Mouse (Mus musculus) urinary bladder, postnatal 14 days (tissue): Measurements from ENCODE around the gene Eml4.

Experiments used
- DNase-seq: peaks from one replicate; pipeline ENCODE4 v3.0.0; 2021; ENCODE audit warnings: low spot score

The Eml4 gene

DNA sequence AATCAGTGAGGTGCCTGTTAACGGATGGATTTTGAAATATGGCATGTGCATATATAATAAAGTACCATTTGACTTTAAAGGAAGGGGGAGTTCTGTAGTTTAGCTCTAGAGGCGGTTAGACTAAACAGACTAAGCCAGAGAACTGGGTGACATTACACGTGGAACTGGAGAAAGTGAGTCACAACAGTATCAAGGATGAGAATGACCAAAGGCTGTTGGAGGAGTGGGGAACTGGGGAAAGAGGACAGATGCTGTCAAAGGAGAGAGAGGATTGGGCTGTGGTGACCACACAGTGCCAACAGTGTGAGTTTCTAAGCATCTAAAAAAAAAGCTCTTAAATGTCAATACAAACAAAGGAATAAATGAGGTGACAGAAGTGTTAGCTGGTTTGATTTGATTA lies 29.1 kb downstream of the Eml4 start:
- no peak for DNase-seq

DNA sequence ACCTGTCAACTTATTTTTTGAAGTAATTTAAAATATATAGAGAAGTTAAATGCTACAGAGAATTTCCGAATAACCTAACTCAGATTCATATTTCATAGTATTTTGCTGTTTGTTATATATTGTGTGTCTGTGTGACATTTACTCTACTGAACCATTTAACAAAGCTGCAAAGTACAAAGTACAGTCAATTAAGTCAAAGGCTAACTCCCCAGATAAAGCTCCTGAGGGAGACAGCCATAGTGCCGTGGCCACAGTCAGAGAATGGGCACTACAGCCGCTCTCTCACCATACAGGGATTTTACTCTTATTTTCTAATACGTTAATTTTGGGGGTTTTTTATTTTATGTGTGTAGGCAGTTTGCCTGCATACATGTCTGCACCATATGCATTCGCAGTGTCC lies 32.0 kb downstream of the Eml4 start:
- DNase-seq, result no peak

DNA sequence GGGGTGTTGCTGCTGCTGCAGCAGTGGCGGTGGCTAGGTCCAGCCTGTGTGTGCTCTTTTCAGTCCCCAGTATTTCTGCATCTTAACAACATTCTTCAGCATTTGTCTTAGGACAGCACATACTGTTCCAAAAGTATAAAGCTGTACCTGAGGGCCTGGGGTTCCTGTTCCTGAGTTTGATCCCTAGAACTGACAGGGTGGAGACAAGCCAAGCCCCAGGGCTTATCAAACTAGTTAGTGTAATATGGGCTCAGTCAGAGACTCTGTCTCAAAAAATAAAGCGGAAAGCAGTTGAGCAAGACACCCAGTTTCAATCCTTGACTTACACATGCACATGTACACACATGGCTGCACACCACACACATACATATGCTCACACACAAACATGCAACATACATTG lies 34.2 kb downstream of the Eml4 start:
- no peak for DNase-seq

- DNase-seq, result no peak
These were observed 36.4 kb downstream of the Eml4 start for GRCm38 (mm10) chr17:83387161-83387560.

DNA sequence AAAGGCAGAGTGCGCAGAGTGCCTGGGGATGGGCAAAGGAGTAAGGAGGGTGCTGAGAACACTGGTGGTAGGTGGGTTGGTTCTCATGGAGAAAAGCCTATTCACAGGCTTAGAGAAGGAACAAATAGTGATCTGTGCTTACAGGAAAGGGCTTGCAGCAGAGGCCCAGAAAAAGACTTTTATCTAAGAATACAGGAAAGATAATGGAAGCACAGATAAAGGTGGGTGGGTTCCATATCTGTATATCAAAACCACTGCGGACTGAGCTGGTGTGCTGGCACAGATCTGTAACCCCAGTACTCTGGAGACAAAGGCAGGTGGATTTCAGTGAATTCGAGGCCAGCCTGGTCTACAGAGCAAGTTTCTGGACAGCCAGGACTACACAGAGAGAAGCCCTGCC lies 43.3 kb downstream of the Eml4 start:
- DNase-seq, result no peak

- no peak for DNase-seq
These were observed 46.9 kb downstream of the Eml4 start for GRCm38 (mm10) chr17:83397571-83398100.

- DNase-seq, result no peak
These were observed 48.0 kb downstream of the Eml4 start for GRCm38 (mm10) chr17:83398756-83399155.

DNA sequence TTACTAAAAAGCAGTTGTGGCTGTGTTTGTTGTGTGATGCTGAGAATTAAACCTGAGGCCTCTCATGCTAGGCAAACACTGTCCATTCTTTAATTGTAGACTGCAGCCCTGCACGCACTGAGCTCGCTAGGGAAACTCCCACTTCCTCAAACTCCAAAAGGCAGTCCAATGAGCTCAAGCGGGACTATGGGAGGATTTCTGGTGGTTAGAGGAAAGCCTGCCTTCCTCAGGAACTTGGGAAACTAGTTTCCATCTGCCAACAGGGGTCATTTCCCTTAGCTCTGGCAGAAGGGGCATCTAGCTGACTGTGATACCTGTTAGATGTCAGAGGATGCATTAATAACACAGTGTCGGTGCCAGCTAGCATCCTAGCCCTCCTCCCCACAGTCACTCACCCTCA lies 79.9 kb downstream of the Eml4 start:
- DNase-seq, result no peak

- no peak for DNase-seq
These were observed 92.7 kb downstream of the Eml4 start for GRCm38 (mm10) chr17:83443406-83443805.

- no peak for DNase-seq
These were observed 98.9 kb downstream of the Eml4 start for GRCm38 (mm10) chr17:83449583-83449982.

DNA sequence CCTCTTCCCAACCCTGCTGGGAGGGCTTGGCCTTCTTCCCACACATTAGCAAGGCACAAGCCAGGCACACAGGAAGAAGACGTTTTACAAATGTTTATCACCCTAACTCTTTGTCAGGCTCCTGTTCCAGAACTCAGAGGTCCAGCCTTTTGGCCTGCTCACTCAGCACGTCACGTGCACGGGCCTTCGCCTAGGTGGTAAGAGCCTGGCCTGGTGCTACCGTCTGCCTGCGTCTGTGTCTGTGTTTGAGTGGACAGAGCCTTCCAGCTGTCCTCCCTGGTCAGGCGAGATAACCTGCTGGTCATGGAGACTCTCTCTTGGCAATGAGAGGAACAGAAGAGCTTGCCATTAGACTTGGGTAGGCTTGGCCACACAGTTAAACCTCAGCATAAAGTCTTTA lies 100.6 kb downstream of the Eml4 start:
- DNase-seq, result no peak

GRCm38 (mm10) chr17:83451796-83452195 lies 101.1 kb downstream of the Eml4 start:
- no peak for DNase-seq

DNA sequence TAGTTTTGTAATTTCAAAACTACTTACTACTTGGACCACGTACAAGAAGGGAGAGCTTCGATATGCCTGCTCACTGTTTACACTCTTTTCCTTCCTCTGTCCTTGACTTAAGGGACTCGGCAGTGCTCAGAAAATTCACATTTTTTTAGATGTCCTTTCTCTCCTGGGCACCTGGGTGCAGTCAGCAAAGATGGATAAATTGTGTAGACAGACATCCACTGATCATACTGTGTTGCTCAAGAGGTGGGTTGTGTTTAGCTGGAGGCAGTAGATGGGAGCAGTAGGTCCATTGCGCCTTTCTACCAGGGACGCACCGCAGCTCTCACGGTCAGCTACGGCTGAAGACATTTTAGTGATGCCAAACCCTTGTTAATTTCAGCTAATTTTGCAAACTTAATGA lies 101.7 kb downstream of the Eml4 start:
- no peak for DNase-seq

GRCm38 (mm10) chr17:83453587-83453986 lies 102.9 kb downstream of the Eml4 start:
- no peak for DNase-seq

DNA sequence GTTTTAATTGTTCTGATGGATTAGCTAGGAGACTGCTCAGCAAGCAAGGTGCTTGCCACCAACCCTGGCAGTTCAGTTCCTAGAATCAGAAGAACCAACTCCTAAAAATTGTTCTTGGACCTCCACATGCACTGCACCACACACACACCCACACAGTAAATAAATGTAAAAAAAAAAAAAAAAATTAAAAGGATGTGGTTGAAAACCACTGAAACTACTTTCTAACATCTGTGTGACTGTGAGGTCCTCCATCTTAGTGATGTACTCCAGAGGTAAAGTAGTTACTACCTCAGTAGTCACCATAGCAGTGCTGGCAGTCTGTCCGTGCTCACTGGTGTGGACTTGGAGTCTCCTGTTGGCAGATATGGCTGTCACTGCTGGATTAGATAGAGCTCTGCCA lies 106.5 kb downstream of the Eml4 start:
- DNase-seq, result no peak

DNA sequence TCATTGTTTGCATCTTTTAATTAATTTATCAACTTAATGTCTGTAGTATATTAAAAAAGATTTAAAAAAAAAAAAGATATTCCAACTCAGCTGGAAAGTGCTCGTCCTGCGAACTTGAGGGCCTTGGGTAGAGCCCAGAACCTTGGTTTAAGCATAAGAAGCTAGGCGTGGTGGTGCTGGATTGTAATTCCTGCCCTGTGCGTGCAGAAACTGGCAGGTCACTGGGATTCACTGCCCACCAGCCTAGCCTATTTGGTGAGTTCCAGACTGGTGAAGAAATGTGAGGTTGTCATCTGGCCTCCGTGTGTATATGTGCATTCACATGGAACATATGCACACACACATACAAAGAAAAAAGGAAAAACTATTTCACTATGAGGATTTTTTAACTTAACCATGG lies 115.2 kb downstream of the Eml4 start:
- DNase-seq, result no peak

DNA sequence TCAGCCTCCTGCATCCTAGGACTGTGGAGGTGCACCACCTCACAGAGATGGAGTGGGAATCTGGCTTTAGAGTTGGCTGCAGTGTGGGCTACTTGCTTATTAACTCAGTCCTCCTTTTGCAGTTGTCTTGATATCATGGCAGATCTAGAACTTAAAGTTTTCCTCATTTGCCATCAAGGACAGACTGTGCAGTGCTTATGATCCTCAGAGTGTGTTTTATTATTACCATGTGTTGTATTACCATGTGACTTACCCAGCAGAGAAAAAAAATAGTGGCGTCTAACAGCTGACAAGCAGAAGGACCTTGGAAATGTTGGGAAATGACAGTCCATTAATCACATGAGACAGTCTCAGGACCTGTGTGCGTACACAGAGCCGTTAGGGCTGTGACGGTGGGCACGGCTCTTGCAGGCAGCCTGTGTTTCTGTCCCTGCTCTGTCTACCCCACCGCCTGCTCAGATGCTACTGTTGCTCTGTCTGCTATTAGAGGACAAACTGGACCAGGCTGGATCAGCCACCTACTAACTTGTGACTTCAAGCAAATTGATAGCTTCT lies 116.0 kb downstream of the Eml4 start:
- DNase-seq, result no peak

- no peak for DNase-seq
These were observed 118.9 kb downstream of the Eml4 start for GRCm38 (mm10) chr17:83469586-83469985.

GRCm38 (mm10) chr17:83477089-83477488 lies 126.4 kb downstream of the Eml4 start:
- DNase-seq, result no peak

DNA sequence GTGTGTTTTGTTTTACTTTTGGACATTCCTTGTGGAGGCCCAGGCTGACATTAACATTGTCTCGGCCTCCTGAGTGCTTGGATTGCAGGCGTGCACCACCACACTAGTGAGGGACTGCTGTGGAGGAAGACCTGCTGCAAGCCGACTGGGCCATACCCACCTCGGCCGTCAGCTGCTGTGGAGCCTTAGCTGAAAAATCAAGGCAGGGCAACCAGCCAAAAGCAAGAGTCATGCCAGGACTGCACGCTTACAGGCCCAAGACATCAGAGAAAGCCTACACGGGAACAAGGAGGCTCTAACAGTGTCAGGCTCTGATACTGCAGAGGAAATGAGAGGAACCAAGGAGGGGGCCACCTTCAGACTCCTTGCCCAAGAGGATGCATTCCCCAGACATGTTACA lies 130.8 kb downstream of the Eml4 start:
- DNase-seq, result peak; percentile 11

DNA sequence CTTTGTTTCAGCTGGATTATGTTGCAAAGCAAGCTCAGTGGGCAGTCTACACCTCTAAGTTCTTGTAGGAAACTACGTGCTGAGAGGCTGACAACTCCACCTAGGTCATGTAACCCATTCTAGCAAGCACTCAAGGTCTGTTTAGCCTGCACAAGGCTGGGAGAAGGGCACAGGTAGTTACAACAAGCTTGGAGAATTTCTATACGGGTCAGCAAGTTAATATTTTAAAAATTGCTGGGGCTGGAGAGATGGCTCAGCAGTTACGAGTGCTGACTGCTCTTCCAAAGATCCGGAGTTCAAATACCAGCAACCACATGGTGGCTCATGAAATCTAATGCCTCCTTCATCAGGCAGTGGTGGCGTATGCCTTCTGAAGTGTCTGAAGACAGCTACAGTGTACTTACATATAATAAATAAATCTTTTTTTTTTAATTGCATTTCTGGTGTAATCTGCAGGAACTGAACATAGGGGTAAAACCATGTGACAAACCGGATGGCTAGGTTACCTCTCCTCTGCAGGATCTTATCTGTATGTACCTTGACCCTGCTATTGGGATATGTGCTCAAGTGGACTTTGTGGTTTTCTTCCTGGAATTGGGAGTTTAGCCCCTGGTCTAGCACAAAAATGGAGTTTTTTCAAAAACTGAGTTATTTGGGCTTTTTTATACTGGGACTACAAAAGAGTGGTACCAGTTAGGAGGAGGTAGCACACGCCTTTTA lies 132.2 kb downstream of the Eml4 start:
- no peak for DNase-seq

- DNase-seq, result no peak
These were observed 133.1 kb downstream of the Eml4 start for GRCm38 (mm10) chr17:83483784-83484183.

- no peak for DNase-seq
These were observed 137.0 kb downstream of the Eml4 start for GRCm38 (mm10) chr17:83487762-83488161.

DNA sequence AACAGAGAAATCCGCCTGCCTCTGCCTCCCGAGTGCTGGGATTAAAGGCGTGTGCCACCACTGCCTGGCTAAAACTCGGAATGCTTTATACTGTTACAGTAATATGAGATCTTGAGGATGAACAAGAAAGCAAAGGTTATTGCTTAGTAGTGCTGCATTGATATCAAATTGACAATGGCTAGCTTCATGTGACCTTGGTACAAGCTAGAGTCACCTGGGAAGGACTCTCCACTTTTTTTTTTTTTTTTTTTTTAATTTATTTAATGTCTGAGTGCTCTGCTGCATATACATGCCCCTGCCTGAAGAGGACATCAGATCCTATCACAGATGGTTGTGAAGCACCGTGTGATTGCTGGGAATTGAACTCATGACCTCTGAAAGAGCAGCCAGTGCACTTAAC lies 148.2 kb downstream of the Eml4 start:
- DNase-seq, result no peak
